Mouse (Mus musculus): ENCODE measurements around the gene Tex14.

Gene Tex14

DNA sequence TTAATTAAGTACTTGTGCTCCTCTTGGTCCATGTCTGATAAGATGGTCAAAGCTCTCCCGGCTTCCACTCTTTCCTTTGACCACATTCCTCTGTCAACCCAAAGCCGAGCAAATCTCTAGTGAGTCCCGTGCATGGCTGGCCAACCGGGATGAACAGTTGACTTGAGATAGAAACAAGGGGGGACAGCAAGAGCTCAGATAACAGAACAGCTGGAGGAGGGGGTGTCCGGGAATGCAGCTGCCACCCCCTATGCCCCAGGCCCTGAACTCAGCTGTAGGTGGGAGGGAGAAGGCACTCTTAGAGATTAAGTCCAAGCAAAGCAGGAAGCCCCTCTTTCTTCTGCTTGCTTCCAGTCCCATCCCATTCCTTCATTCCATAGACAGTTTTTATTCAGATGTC is 165.9 kb downstream of the Tex14 start:
- DNase-seq (ENCODE audit: low read depth, low spot score), result no peak

DNA sequence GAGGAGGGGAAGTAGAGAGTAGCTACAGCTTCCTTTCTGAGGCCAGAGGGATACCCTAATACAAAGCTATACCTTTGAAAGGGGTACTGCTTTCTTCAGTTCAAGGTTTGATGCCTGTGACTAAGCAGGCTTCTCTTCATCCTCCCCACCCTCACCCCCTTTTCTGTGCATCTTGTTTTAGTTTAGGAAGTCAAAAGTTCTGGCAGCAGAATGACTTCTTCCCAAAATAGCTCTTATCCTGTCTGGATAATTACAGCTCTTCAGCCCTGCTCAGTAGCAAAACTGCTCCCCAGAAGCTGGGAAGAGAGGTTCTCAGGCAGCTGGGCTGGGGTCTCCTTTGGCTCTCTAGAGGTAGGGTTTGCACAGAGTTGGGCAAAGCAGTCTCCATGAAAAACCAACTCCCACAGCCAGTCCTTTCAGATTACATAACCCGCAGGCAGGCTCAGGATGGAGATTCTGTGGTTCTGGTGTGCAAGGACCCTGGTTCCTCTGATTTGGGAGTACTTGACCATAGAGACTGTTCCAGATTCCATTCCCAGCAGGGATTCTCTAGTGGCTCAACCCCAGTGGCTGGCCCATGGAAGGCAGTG is 166.6 kb downstream of the Tex14 start:
- DNase-seq (ENCODE audit: low read depth, low spot score), result no peak

DNA sequence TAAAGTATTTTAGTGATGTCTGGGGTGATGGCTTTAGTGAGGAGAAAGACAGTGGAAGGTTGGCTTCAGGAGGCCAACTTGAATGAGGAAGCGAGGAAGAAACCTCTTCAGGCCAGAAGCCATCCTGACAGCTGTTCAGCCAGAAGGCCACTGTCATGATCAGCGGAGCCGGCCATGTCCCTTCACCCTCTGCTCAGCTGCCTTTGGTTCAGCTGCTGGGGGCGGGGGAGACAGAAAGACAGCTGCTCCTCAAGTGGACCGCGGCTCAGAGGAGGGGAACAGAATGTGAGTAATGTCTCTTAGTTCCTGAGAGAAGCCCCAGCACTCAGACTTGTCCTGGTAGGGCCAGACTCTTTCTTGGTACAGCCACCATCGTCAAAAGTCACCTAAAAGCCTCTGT is 168.9 kb downstream of the Tex14 start:
- DNase-seq (ENCODE audit: low read depth, low spot score), result no peak

DNA sequence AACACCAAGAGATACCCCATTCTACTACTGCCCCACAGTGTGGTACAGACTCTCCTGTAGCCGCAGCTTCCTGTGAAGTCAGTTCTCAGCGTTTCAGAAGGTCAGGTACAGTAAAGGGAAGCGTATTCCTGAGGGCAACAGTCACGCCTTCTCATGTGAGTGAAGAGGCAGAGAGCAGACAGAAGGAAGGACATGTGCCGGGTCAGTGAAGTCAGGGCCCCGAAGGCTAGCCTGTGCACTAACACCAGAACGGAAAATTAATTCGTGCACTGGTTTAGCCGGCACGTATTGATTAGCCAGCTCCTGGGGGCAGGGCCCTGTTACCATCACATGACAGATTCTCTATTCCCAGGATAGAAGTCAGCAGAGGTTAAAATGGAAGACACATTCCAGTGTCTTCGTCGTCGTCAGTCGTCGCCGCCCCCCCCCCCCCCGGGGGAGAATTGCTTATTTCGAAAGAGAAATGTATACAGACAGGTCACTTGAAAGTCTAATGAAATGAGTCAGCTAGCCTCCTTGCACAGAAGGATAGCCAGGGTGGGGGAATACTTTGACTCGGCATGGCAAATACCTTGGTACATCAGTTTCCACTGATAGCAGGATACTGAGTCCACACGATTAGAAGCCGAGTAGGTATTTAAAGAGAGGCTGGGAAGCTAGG is 169.8 kb downstream of the Tex14 start:
- DNase-seq (ENCODE audit: low read depth, low spot score), result no peak

DNA sequence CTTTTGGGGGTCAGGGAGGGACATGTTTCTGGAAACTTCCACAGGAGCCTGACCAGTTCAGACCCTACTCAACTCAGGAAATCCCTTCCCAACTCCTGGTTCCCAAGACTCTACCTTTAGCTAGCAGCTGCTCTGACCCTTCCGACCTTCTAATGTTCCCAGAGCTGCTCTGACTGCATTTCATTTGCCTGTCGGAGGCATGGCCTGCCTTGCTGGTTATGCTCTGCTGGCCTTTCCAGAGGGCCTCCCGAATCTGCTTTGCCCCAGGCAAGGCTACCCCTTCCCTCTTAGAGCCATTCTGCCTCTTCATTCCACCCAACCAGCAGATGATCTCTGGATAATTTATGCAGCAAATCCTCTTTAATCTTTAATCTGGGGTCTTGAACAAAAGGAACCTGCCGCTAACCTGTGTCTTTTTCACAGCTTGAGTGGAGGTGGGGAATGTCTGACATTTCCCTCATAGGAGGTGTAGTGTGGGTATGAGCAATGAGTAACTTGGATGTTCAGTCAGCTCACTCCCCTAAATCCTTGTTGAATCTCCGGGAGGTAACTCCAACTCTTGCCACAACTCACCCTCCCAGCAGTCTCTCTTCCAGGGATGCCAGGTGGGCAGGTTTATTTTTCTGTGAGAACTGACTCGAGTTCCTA is 172.9 kb downstream of the Tex14 start:
- no peak for DNase-seq (ENCODE audit: low read depth, low spot score)

DNA sequence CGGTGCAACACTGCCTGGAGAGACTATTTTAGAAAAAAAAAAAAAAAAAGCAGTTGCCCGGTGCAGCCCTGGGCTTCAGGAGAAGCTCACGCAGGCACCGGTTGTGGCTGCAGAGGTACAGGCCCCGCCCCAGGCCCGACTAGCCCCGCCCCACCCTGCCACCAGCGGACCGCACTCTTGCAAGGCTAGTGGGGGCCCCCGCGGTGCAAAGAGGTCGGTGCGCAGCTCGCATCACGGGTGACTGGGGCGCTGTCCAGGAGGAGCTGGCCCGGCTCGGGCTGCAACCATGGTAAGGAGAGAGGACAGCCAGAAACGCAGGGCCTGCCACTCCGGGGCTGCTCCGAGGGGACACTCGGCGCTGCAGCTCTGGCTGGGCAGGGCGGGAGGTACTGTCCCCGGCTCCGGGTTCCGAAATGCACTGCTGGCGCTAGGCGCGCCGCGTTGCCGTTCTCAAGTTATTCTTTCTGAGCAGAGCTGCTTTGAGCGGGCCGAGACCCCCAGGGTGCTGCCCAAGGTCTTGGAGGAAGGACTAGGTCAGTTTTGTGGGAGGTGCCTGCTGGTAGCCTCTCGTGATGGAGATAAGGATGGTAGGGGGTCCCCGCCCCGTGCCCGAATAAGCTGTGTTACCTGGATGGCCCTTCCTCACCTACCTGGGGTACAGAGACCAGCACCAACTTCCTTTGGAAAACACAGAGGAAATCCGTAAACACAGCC is 173.5 kb downstream of the Tex14 start:
- no peak for DNase-seq (ENCODE audit: low read depth, low spot score)

- no peak for DNase-seq (ENCODE audit: low read depth, low spot score)
These were observed 174.2 kb downstream of the Tex14 start for GRCm38 (mm10) chr11:87578963-87579601.

GRCm38 (mm10) chr11:87579713-87580112 is 174.8 kb downstream of the Tex14 start:
- DNase-seq (ENCODE audit: low read depth, low spot score), result no peak

DNA sequence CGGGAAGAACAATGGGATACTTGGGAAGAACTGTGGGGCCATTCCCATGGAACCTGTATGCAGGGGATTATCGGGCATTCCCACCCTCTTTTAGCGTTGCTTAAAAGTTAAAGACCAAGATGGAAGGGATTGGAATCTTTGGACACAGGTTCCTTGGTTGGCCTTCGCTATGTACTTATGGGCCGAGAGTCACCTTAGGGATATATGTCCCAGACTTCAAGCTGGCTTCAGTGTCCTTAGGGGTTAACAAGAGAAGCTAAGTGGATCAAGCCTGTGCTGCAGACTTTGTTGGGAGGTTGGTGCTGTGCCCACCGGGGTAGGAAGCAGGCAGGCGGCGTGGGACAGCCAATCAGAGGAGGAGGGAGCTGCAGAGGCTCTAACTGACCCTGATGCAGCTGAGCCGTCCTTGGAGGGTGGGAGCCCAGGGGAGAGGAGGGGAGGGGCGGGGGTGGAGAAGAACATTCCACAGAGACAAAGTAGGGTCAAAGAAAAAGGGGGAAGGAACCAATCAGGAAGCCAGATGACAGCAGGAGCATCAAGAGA is 175.7 kb downstream of the Tex14 start:
- DNase-seq (ENCODE audit: low read depth, low spot score), result no peak

- DNase-seq (ENCODE audit: low read depth, low spot score), result no peak
These were observed 176.4 kb downstream of the Tex14 start for GRCm38 (mm10) chr11:87581161-87581865.

GRCm38 (mm10) chr11:87581933-87582710 is 177.3 kb downstream of the Tex14 start:
- DNase-seq (ENCODE audit: low read depth, low spot score), result no peak

GRCm38 (mm10) chr11:87583291-87584034 is 178.6 kb downstream of the Tex14 start:
- DNase-seq (ENCODE audit: low read depth, low spot score), result no peak

DNA sequence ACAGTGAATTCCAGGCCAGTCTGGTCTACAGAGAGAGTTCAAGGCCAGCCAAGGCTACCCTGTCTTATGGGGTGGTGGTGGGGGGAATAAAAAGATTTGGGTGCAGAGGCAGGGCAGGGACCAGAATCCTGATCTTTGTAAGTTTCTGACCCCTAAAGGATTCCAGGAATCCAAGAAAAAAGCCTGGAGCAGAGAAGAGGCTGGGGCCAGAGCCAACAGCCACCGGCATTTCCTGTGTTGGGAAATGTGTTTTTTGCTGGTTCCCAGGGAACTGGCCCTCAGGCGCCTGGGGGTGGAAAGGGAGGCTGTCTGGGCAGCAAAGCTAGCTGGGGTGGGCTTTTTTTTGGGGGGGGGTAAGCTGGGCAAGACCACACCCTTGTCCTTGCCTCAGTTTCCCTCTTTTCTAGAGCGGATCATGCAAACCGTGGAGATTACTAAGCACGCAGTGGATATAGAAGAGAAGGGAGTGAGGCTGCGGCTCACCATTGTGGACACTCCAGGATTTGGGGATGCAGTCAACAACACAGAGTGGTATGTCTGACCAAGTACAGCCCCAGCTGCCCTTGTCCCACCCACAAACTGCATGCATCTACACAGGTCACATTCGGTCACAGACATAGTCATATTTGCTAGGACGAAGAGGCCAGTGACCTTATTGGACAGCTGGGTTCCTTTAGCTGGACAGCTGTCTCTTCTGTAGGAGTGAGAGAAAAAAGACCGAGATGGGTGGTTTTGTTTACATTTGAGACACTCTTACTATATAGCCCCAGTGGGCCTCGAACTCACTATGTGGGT is 180.0 kb downstream of the Tex14 start:
- peak; percentile 31 for DNase-seq (ENCODE audit: low read depth, low spot score)

DNA sequence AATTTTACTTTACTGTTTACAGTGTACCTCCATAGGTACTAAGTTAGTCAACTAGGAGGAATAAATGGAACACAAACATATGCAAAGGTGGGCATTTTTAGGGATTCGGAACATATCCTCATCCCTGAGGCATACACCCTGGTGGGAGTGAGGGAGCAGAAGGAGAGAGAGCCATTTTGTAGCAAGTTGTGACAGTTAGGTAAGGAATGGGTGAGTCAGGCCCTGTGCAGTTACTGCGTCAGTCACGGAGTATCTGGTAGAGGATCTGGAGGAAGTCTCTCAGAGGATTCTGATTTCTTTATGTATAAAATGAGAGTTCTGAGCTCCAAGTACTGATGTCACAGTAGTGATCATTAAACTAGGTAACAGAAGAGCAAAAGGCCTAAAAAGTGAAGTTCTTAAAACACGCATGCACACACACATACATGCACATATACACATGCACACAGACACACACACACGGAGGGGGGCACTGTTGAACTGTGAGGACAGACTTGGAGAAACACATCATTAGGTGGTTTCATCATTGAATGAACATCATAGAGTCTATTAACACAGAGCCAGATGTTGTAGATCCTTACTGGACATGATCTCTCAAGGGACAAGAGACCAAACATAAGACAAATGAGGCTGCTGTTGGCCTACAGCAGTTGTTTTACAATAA is 182.5 kb downstream of the Tex14 start:
- DNase-seq (ENCODE audit: low read depth, low spot score), result no peak

DNA sequence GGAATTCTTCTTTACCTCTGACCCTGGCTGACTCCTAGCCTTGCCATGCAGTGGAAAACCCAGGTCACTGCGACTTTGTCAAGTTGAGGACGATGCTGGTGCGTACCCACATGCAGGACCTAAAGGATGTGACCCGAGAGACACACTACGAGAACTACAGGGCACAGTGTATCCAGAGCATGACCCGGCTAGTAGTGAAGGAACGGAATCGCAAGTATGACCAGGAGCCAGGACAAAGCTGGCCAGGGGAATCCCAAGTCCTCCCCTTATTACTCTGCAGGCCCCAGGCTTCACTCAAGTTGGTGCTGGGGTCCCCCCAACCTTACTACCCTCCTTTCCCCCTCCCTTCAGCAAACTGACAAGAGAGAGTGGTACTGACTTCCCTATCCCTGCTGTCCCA is 184.7 kb downstream of the Tex14 start:
- DNase-seq (ENCODE audit: low read depth, low spot score), result no peak

GRCm38 (mm10) chr11:87590841-87591525 is 186.1 kb downstream of the Tex14 start:
- peak; percentile 29 for DNase-seq (ENCODE audit: low read depth, low spot score)

GRCm38 (mm10) chr11:87591526-87592353 is 186.9 kb downstream of the Tex14 start, which contains the start of gene Mtmr4:
Gene Mtmr4 (plus strand): TSS chr11:87592162.
- DNase-seq (ENCODE audit: low read depth, low spot score), result peak; percentile 100
